Mouse (Mus musculus) erythroblast, embryonic 14.5 days (primary cell): ENCODE data around the gene Bcl2l14.

Experiments
- GATA1 ChIP-seq: IDR thresholded peaks from 2 replicates; pipeline ENCODE4 v1.6.1; 2012; ENCODE audit warnings: low read length, inconsistent platforms, mixed read lengths
- TAL1 ChIP-seq: IDR thresholded peaks from 3 replicates; pipeline ENCODE4 v1.6.1; 2012; ENCODE audit warnings: low read length, inconsistent platforms, mixed read lengths

GRCm38 (mm10) chr6:134486318-134486717, 90.2 kb downstream of the Bcl2l14 start:
- TF ChIP-seq GATA1 (no peak), TAL1 (no peak)
